Mouse (Mus musculus): Measurements from ENCODE around the gene Rec8. TPM values are rescaled to one million over a fixed set of nuclear protein-coding genes. Genes with fewer than 3 reads are reported as not detected.

Rec8 gene
- polyA plus RNA-seq, 1 experiment from 2014 or later, result 14.1 TPM

DNA sequence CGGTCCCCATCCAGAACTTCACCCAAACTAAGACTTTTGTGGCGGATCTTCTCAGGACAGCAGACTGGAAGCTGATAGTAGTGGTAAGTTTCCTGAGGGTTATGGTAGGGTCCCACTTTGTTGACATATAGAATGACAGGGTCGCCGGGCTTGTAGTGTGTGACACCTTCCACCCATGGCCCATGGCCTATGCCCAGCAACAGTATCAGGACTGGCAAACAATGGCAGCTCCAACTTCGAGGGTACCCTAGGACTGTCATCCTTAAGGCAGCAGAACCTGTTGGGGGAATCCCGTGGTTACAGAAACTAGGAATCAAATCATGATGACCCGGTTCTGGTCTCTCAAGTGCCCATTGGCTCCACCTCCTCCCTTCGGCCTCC lies 24.8 kb downstream of the Rec8 start:
- Histone ChIP-seq H3K4me2 (peak overlapping the region; percentile 91), H3K9ac (ENCODE audit: low read depth, low read length) (peak overlapping the region; percentile 97), H3K27me3 (ENCODE audit: control insufficient read depth, insufficient read depth, low read length) (no peaks in the 10 kb centered on the region), H3K4me3 (ENCODE audit: low read depth, low read length) (peak overlapping the region; percentile 96), H3K4me1 (ENCODE audit: control insufficient read depth, insufficient read depth, low read length) (peaks cover 18% of the 10 kb centered on the region), H3K27ac (ENCODE audit: low read depth, low read length) (peak overlapping the region; percentile 95), H3K36me3 (ENCODE audit: control insufficient read depth, insufficient read depth, low read length) (peaks cover 19% of the 10 kb centered on the region), H3K9me3 (replicated peaks; ENCODE audit: control insufficient read depth, low read length) (no peaks in the 10 kb centered on the region)
- ATAC-seq (replicated peaks; ENCODE audit: insufficient number of reproducible peaks, low FRiP score, low TSS enrichment), result 0 out of 2 replicates have a peak, but pooled peaks have one; percentile 14
- WGBS (ENCODE audit: insufficient replicate concordance), result 20% methylated on average over 8 of the region's 8 CpGs

- peak within 1 kb of the TSS; percentile 95 for H3K27ac ChIP-seq (ENCODE audit: low read depth, low read length)
- H3K4me2 ChIP-seq, result peak within 1 kb of the TSS; percentile 91
- peaks cover 14% of the 10 kb centered on the region for H3K36me3 ChIP-seq (ENCODE audit: control insufficient read depth, insufficient read depth, low read length)
- peak within 1 kb of the TSS; percentile 96 for H3K4me3 ChIP-seq (ENCODE audit: low read depth, low read length)
- peak within 1 kb of the TSS; percentile 97 for H3K9ac ChIP-seq (ENCODE audit: low read depth, low read length)
- no peaks in the 10 kb centered on the region for H3K9me3 ChIP-seq (replicated peaks; ENCODE audit: control insufficient read depth, low read length)
- H3K27me3 ChIP-seq (ENCODE audit: control insufficient read depth, insufficient read depth, low read length), result no peaks in the 10 kb centered on the region
- H3K4me1 ChIP-seq (ENCODE audit: control insufficient read depth, insufficient read depth, low read length), result peaks cover 18% of the 10 kb centered on the region
- WGBS (ENCODE audit: insufficient replicate concordance), result under 1% methylated on average over 87 of the region's 89 CpGs
- ATAC-seq (replicated peaks; ENCODE audit: insufficient number of reproducible peaks, low FRiP score, low TSS enrichment), result peak; percentile 82
Measured at GRCm38 (mm10) chr14:55643060-55643907, 25.4 kb downstream of the Rec8 start, which contains the start of gene Tm9sf1. TSS of gene Tm9sf1 (minus strand) at chr14:55643806.

- no peak for ATAC-seq (replicated peaks; ENCODE audit: insufficient number of reproducible peaks, low FRiP score, low TSS enrichment)
- 32% methylated on average over 17 of the region's 17 CpGs for WGBS (ENCODE audit: insufficient replicate concordance)
- Histone ChIP-seq H3K4me1 (ENCODE audit: control insufficient read depth, insufficient read depth, low read length) (peaks cover 18% of the 10 kb centered on the region), H3K4me2 (peak overlapping the region; percentile 91), H3K9ac (ENCODE audit: low read depth, low read length) (peak overlapping the region; percentile 97), H3K36me3 (ENCODE audit: control insufficient read depth, insufficient read depth, low read length) (peaks cover 12% of the 10 kb centered on the region), H3K4me3 (ENCODE audit: low read depth, low read length) (peak overlapping the region; percentile 96), H3K9me3 (replicated peaks; ENCODE audit: control insufficient read depth, low read length) (no peaks in the 10 kb centered on the region), H3K27me3 (ENCODE audit: control insufficient read depth, insufficient read depth, low read length) (no peaks in the 10 kb centered on the region), H3K27ac (ENCODE audit: low read depth, low read length) (peak overlapping the region; percentile 95; the same call in 1 of the 2 replicates)
Measured at GRCm38 (mm10) chr14:55644261-55644888, 26.5 kb downstream of the Rec8 start.

GRCm38 (mm10) chr14:55649884-55650283 lies 32.0 kb downstream of the Rec8 start, which contains the start of gene Tssk4:
TSS of gene Tssk4 (plus strand) at chr14:55650184.
- H3K9me3 ChIP-seq (replicated peaks; ENCODE audit: control insufficient read depth, low read length), result no peaks in the 10 kb centered on the region
- no peak within 1 kb of the TSS for H3K4me2 ChIP-seq
- WGBS (ENCODE audit: insufficient replicate concordance), result 91% methylated on average over 2 of the region's 2 CpGs
- no peaks in the 10 kb centered on the region for H3K27me3 ChIP-seq (ENCODE audit: control insufficient read depth, insufficient read depth, low read length)
- no peak for ATAC-seq (replicated peaks; ENCODE audit: insufficient number of reproducible peaks, low FRiP score, low TSS enrichment)
- no peak within 1 kb of the TSS for H3K9ac ChIP-seq (ENCODE audit: low read depth, low read length)
- H3K27ac ChIP-seq (ENCODE audit: low read depth, low read length), result no peak within 1 kb of the TSS
- H3K36me3 ChIP-seq (ENCODE audit: control insufficient read depth, insufficient read depth, low read length), result peaks cover 5% of the 10 kb centered on the region
- no peak within 1 kb of the TSS for H3K4me3 ChIP-seq (ENCODE audit: low read depth, low read length)
- H3K4me1 ChIP-seq (ENCODE audit: control insufficient read depth, insufficient read depth, low read length), result peaks cover 6% of the 10 kb centered on the region

DNA sequence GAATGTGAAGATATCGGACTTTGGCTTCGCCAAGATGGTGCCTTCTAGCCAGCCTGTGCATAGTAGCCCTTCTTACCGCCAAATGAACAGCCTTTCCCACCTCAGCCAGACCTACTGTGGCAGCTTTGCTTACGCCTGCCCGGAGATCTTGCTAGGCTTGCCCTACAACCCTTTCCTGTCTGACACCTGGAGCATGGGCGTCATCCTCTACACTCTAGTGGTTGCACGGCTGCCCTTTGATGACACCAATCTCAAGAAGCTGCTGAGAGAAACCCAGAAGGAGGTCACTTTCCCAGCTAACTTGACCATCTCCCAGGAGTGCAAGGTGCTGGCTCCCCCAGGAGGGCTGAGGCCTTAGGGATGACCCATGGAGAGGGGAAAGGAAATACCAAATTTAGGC lies 33.7 kb downstream of the Rec8 start:
- 80% methylated on average over 7 of the region's 7 CpGs for WGBS (ENCODE audit: insufficient replicate concordance)
- Histone ChIP-seq H3K4me1 (ENCODE audit: control insufficient read depth, insufficient read depth, low read length) (no peaks in the 10 kb centered on the region), H3K4me3 (ENCODE audit: low read depth, low read length) (no peak overlapping the region), H3K27ac (ENCODE audit: low read depth, low read length) (no peak overlapping the region), H3K4me2 (no peak overlapping the region), H3K36me3 (ENCODE audit: control insufficient read depth, insufficient read depth, low read length) (peaks cover under 1% of the 10 kb centered on the region), H3K9me3 (replicated peaks; ENCODE audit: control insufficient read depth, low read length) (no peaks in the 10 kb centered on the region), H3K27me3 (ENCODE audit: control insufficient read depth, insufficient read depth, low read length) (no peaks in the 10 kb centered on the region), H3K9ac (ENCODE audit: low read depth, low read length) (no peak overlapping the region)
- no peak for ATAC-seq (replicated peaks; ENCODE audit: insufficient number of reproducible peaks, low FRiP score, low TSS enrichment)

- no peak for ATAC-seq (replicated peaks; ENCODE audit: insufficient number of reproducible peaks, low FRiP score, low TSS enrichment)
- Histone ChIP-seq H3K9ac (ENCODE audit: low read depth, low read length) (0 out of 2 replicates have a peak overlapping the region, but pooled peaks have one; percentile 24), H3K27me3 (ENCODE audit: control insufficient read depth, insufficient read depth, low read length) (no peaks in the 10 kb centered on the region), H3K4me1 (ENCODE audit: control insufficient read depth, insufficient read depth, low read length) (peaks cover 12% of the 10 kb centered on the region; the same call in 1 of the 2 replicates), H3K9me3 (replicated peaks; ENCODE audit: control insufficient read depth, low read length) (no peaks in the 10 kb centered on the region), H3K27ac (ENCODE audit: low read depth, low read length) (peak overlapping the region; percentile 87), H3K36me3 (ENCODE audit: control insufficient read depth, insufficient read depth, low read length) (peaks cover 9% of the 10 kb centered on the region), H3K4me2 (peak overlapping the region; percentile 35), H3K4me3 (ENCODE audit: low read depth, low read length) (no peak overlapping the region)
- 51% methylated on average over 3 of the region's 3 CpGs for WGBS (ENCODE audit: insufficient replicate concordance)
Measured at GRCm38 (mm10) chr14:55656935-55657334, 39.1 kb downstream of the Rec8 start.

DNA sequence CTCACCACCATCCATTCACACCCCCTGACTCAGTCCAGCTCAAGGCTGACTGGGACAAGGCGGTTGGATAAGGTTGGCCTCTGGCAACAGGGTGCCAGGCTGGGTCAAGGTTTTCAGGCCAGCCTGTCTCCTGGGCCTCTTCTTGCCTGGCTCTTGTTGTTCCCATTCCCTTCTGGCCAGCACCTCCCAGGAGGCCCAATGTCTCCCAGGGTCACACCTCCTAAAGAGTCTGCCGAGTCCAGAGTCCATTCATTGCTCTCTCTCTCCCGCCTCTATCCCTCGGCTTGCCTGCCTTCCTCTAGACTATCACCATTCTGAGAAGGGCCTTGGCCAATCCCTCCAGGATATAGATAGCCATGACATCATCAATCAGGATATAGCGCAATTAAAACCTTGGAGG lies 40.2 kb downstream of the Rec8 start:
- WGBS (ENCODE audit: insufficient replicate concordance), result 86% methylated on average over 5 of the region's 5 CpGs
- Histone ChIP-seq H3K9ac (ENCODE audit: low read depth, low read length) (no peak overlapping the region), H3K27me3 (ENCODE audit: control insufficient read depth, insufficient read depth, low read length) (no peaks in the 10 kb centered on the region), H3K27ac (ENCODE audit: low read depth, low read length) (no peak overlapping the region), H3K4me1 (ENCODE audit: control insufficient read depth, insufficient read depth, low read length) (peaks cover 12% of the 10 kb centered on the region; the same call in 1 of the 2 replicates), H3K36me3 (ENCODE audit: control insufficient read depth, insufficient read depth, low read length) (peaks cover 14% of the 10 kb centered on the region), H3K4me3 (ENCODE audit: low read depth, low read length) (no peak overlapping the region), H3K4me2 (no peak overlapping the region), H3K9me3 (replicated peaks; ENCODE audit: control insufficient read depth, low read length) (no peaks in the 10 kb centered on the region)
- no peak for ATAC-seq (replicated peaks; ENCODE audit: insufficient number of reproducible peaks, low FRiP score, low TSS enrichment)

- H3K4me3 ChIP-seq (ENCODE audit: low read depth, low read length), result peak within 1 kb of the TSS; percentile 79
- peak; percentile 86 for ATAC-seq (replicated peaks; ENCODE audit: insufficient number of reproducible peaks, low FRiP score, low TSS enrichment)
- peak within 1 kb of the TSS; percentile 72 for H3K4me2 ChIP-seq
- H3K9ac ChIP-seq (ENCODE audit: low read depth, low read length), result peak within 1 kb of the TSS; percentile 92
- peaks cover 12% of the 10 kb centered on the region; the same call in 1 of the 2 replicates for H3K4me1 ChIP-seq (ENCODE audit: control insufficient read depth, insufficient read depth, low read length)
- no peaks in the 10 kb centered on the region for H3K9me3 ChIP-seq (replicated peaks; ENCODE audit: control insufficient read depth, low read length)
- under 1% methylated on average over 39 of the region's 39 CpGs for WGBS (ENCODE audit: insufficient replicate concordance)
- H3K36me3 ChIP-seq (ENCODE audit: control insufficient read depth, insufficient read depth, low read length), result peaks cover 17% of the 10 kb centered on the region
- peak within 1 kb of the TSS; percentile 82 for H3K27ac ChIP-seq (ENCODE audit: low read depth, low read length)
- no peaks in the 10 kb centered on the region for H3K27me3 ChIP-seq (ENCODE audit: control insufficient read depth, insufficient read depth, low read length)
Measured at GRCm38 (mm10) chr14:55659960-55660573, 42.2 kb downstream of the Rec8 start, which contains the start of gene Mdp1. TSS of gene Mdp1 (minus strand) at chr14:55660508.

Measured in heart, embryonic 11.5 days (tissue).